Mouse (Mus musculus) testis, adult 2 months (tissue): ENCODE data around the gene Tor1b.

Experiments
- CTCF ChIP-seq: fragments of 200-500 bp; IDR thresholded peaks from 2 replicates; pipeline ENCODE4 v1.5.1; 2012; ENCODE audit warnings: low read depth, mild to moderate bottlenecking, inconsistent platforms, low read length, moderate library complexity; ENCODE audit not compliant: control insufficient read depth, insufficient read depth, insufficient replicate concordance
- POLR2A ChIP-seq: fragments of 200-500 bp; IDR thresholded peaks from 2 replicates; pipeline ENCODE4 v1.6.1; 2012; ENCODE audit warnings: low read depth, mild to moderate bottlenecking, inconsistent platforms, low read length, moderate library complexity; ENCODE audit not compliant: control insufficient read depth

DNA sequence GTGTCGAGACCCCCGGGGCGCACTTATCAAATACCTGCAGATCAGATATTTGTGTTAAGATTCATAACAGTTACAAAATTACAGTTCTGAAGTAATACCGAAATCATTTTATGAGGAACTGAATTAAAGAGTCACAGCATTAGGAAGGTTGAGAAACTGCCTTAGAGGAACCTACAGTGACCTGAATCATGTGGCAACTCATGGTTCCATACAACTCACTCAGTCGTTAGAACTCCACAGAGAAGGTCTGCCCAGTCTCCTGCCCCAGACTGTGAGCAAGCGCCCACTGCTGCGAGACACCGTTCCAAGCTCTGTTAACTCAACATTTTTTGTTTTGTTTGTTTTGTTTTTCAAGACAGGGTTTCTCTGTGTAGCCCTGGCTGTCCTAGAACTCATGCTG, 12.9 kb downstream of the Tor1b start:
- TF ChIP-seq POLR2A (no peak), CTCF (no peak)
